Mouse (Mus musculus): ENCODE data around the gene Chl1. TPM values are rescaled to one million over a fixed set of nuclear protein-coding genes. Genes with fewer than 3 reads are reported as not detected.

Chl1 gene
- polyA plus RNA-seq, 1 experiment from 2014 or later = 4.3 TPM

DNA sequence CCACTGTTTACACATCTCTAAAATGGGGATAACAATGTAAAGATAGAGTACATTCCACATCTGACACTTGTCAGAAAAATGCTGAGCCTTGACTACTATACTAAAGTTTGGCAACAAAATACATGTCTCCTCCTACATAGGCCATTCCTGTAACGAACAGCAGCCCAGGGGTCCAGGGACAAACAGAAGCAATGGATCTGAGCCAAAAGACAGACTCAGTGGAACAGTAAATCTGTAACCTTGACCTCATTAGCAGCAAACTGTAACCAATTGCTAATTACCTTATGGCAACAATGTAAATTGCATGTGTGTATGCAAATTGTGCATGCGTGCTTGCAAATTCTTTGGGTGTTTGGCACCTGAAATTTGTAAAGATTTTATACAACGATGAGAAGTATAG is 100.3 kb downstream of the Chl1 start:
- Histone ChIP-seq H3K9ac (ENCODE audit: low read length) (no peak overlapping the region), H3K36me3 (ENCODE audit: control insufficient read depth, insufficient read depth, low read length) (no peaks in the 10 kb centered on the region), H3K27me3 (replicated peaks; ENCODE audit: control insufficient read depth, insufficient read depth, low read length) (no peaks in the 10 kb centered on the region), H3K4me1 (replicated peaks; ENCODE audit: control insufficient read depth, insufficient read depth, low read length) (no peaks in the 10 kb centered on the region), H3K4me3 (ENCODE audit: low read depth, low read length) (no peak overlapping the region), H3K27ac (ENCODE audit: low read depth) (no peak overlapping the region), H3K4me2 (ENCODE audit: low read length) (no peak overlapping the region), H3K9me3 (ENCODE audit: control insufficient read depth, low read length) (no peaks in the 10 kb centered on the region)
- no peak for DNase-seq (ENCODE audit: low spot score)
- 90% methylated on average over 3 of the region's 3 CpGs for WGBS
- ATAC-seq (replicated peaks; ENCODE audit: low FRiP score, low TSS enrichment, low read depth) = no peak

DNA sequence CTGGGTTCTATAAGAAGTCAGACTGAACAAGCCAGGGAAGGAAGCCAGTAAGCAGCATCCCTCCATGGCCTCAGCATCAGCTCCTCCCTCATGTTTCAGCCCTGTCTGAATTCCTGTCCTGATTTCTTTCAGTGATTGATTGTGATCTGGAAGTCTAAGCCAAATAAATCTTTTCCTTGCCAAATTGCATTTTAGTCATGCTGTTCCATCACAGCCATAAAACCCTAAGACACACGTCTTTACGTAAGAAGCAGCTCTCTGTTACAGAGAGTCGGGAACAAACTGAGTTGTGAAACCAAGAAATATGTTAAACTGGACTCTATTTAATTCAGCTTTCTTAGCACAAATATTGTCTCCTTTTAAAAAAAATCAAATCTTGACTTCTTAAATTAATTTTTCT is 102.2 kb downstream of the Chl1 start:
- H3K4me1 ChIP-seq (replicated peaks; ENCODE audit: control insufficient read depth, insufficient read depth, low read length) = no peaks in the 10 kb centered on the region
- no peak for ATAC-seq (replicated peaks; ENCODE audit: low FRiP score, low TSS enrichment, low read depth)
- no peaks in the 10 kb centered on the region for H3K9me3 ChIP-seq (ENCODE audit: control insufficient read depth, low read length)
- 68% methylated on average over 3 of the region's 3 CpGs for WGBS
- H3K27ac ChIP-seq (ENCODE audit: low read depth) = no peak overlapping the region
- no peaks in the 10 kb centered on the region for H3K36me3 ChIP-seq (ENCODE audit: control insufficient read depth, insufficient read depth, low read length)
- H3K4me2 ChIP-seq (ENCODE audit: low read length) = no peak overlapping the region
- no peak overlapping the region for H3K4me3 ChIP-seq (ENCODE audit: low read depth, low read length)
- H3K27me3 ChIP-seq (replicated peaks; ENCODE audit: control insufficient read depth, insufficient read depth, low read length) = no peaks in the 10 kb centered on the region
- no peak for DNase-seq (ENCODE audit: low spot score)
- H3K9ac ChIP-seq (ENCODE audit: low read length) = no peak overlapping the region

DNA sequence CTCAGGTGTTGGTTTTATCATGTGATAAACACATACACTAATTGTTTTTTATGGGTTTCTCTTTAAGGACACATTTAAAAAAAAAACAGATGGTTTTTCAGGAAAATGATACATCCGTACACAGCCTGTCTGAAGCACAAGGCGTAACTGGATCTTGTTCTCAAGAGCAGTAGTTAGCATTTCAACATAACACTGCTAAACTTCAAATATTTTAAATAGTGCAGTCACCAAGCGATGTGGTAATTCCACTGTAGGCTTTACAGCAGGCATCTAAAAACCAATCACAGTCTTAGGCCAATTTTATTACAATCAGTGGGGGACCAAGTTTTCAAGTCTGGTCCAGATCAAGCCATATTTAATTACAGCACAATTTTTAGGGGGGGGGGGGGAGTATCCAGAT is 103.3 kb downstream of the Chl1 start:
- no peaks in the 10 kb centered on the region for H3K27me3 ChIP-seq (replicated peaks; ENCODE audit: control insufficient read depth, insufficient read depth, low read length)
- H3K27ac ChIP-seq (ENCODE audit: low read depth) = no peak overlapping the region
- WGBS = 73% methylated on average over 3 of the region's 3 CpGs
- H3K9ac ChIP-seq (ENCODE audit: low read length) = no peak overlapping the region
- H3K4me1 ChIP-seq (replicated peaks; ENCODE audit: control insufficient read depth, insufficient read depth, low read length) = no peaks in the 10 kb centered on the region
- DNase-seq (ENCODE audit: low spot score) (no peak), ATAC-seq (replicated peaks; ENCODE audit: low FRiP score, low TSS enrichment, low read depth) (no peak)
- no peaks in the 10 kb centered on the region for H3K9me3 ChIP-seq (ENCODE audit: control insufficient read depth, low read length)
- no peak overlapping the region for H3K4me3 ChIP-seq (ENCODE audit: low read depth, low read length)
- no peaks in the 10 kb centered on the region for H3K36me3 ChIP-seq (ENCODE audit: control insufficient read depth, insufficient read depth, low read length)
- H3K4me2 ChIP-seq (ENCODE audit: low read length) = no peak overlapping the region

DNA sequence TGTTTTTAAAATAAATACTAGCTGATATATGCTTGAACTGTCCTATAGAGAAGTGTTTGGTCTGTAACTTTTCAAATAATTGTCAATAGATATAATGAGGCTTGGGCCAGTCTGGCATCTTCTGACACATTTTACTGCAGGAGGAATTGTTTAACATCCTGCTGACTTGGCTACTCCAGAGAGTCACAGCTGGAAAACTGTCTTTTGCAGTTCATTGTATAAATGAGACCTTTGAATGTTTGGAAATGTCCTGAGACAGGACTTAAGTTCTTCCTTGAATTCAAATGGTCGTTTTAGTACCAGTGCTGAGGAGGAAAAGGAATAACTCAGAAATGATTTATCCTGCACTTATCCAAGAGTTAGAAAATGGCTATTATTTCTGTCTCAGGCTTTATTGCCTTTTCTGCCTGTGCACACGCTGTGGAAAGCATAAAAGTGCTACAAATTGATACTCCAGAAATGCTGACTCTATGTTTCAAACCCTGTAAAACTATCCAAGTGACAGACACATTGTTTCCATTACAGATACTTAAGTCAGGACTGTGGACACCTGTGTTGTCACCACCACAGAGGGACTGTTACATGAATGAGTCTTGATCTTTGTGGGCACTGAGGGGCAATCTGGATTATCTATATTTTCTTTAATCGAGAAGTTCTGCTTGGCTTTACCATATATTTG is 105.7 kb downstream of the Chl1 start:
- DNase-seq (ENCODE audit: low spot score) (no peak), ATAC-seq (replicated peaks; ENCODE audit: low FRiP score, low TSS enrichment, low read depth) (no peak)
- 39% methylated on average over 3 of the region's 3 CpGs for WGBS
- Histone ChIP-seq H3K4me1 (replicated peaks; ENCODE audit: control insufficient read depth, insufficient read depth, low read length) (no peaks in the 10 kb centered on the region), H3K27me3 (replicated peaks; ENCODE audit: control insufficient read depth, insufficient read depth, low read length) (no peaks in the 10 kb centered on the region), H3K36me3 (ENCODE audit: control insufficient read depth, insufficient read depth, low read length) (no peaks in the 10 kb centered on the region), H3K9ac (ENCODE audit: low read length) (no peak overlapping the region), H3K9me3 (ENCODE audit: control insufficient read depth, low read length) (no peaks in the 10 kb centered on the region), H3K4me3 (ENCODE audit: low read depth, low read length) (no peak overlapping the region), H3K4me2 (ENCODE audit: low read length) (no peak overlapping the region), H3K27ac (ENCODE audit: low read depth) (no peak overlapping the region)

DNA sequence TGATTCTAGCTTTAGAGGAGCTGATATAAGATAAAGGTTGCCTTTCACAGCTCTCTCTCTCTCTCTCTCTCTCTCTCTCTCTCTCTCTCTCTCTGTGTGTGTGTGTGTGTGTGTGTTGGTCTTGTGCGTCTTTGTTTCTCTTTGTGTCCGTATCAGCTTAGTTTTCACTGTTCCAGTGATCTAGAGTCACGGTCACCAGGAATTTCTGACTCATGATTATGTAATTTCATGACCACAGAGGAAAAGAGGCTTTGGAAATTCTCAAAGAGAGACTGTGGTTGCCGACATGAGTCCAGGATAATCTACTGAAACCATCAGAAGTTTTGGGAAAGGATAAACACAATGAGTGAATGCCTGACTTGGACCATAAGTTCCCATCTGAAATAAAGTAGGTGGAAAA is 110.5 kb downstream of the Chl1 start:
- Histone ChIP-seq H3K4me2 (ENCODE audit: low read length) (no peak overlapping the region), H3K4me3 (ENCODE audit: low read depth, low read length) (no peak overlapping the region), H3K27me3 (replicated peaks; ENCODE audit: control insufficient read depth, insufficient read depth, low read length) (no peaks in the 10 kb centered on the region), H3K4me1 (replicated peaks; ENCODE audit: control insufficient read depth, insufficient read depth, low read length) (no peaks in the 10 kb centered on the region), H3K27ac (ENCODE audit: low read depth) (no peak overlapping the region), H3K36me3 (ENCODE audit: control insufficient read depth, insufficient read depth, low read length) (no peaks in the 10 kb centered on the region), H3K9me3 (ENCODE audit: control insufficient read depth, low read length) (no peaks in the 10 kb centered on the region), H3K9ac (ENCODE audit: low read length) (no peak overlapping the region)
- DNase-seq (ENCODE audit: low spot score) = no peak
- no peak for ATAC-seq (replicated peaks; ENCODE audit: low FRiP score, low TSS enrichment, low read depth)
- WGBS = 61% methylated on average over 4 of the region's 4 CpGs

DNA sequence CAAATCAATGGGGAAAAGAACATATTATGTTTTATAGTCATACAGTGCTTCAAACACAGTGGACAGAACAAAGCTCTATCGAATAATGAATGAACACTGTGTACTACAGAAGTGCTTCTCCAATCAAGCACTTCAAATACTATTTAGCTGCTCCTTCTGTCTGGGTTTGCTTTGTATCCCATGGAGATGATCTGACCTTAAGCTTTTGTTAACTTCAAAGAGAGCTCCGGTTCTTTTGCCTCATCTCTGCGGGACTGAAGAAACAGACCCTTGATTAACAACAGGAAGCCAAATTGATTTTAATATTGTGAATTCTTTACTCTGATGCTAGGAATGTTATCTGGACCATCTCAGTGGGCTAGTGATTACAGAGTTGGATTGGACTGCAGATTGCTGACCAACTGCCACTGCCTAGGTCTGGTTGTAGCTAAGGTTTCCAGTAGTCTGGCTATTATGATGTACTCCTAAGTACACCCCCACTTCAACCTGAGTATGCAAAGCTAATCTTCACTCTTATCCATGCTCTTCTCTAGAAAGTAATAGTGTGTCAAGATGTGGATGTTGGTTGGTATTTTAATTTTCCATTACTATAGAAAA is 111.8 kb downstream of the Chl1 start:
- Histone ChIP-seq H3K4me1 (replicated peaks; ENCODE audit: control insufficient read depth, insufficient read depth, low read length) (no peaks in the 10 kb centered on the region), H3K9ac (ENCODE audit: low read length) (no peak overlapping the region), H3K36me3 (ENCODE audit: control insufficient read depth, insufficient read depth, low read length) (no peaks in the 10 kb centered on the region), H3K27ac (ENCODE audit: low read depth) (no peak overlapping the region), H3K4me2 (ENCODE audit: low read length) (no peak overlapping the region), H3K27me3 (replicated peaks; ENCODE audit: control insufficient read depth, insufficient read depth, low read length) (no peaks in the 10 kb centered on the region), H3K9me3 (ENCODE audit: control insufficient read depth, low read length) (no peaks in the 10 kb centered on the region), H3K4me3 (ENCODE audit: low read depth, low read length) (no peak overlapping the region)
- DNase-seq (ENCODE audit: low spot score) (no peak), ATAC-seq (replicated peaks; ENCODE audit: low FRiP score, low TSS enrichment, low read depth) (no peak)
- 64% methylated on average over 3 of the region's 3 CpGs for WGBS

DNA sequence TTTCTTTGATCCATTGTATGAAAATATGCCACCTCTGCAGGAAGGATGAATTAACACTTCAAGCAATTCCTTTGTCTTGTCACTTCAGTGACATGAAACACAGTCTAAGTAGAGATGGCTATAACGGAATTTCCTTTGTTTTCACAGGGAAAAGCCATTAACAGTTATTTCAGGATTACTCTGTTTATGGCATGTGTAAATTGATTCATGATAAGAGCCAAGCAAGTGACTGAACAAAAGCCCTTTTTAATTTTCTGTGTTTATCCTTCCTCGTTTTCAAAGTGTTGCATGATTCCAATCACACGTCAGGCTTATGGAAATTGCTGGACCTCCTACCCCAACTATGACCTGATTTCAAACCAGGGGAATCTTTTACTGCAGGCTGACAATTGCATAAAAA is 122.5 kb downstream of the Chl1 start:
- Histone ChIP-seq H3K36me3 (ENCODE audit: control insufficient read depth, insufficient read depth, low read length) (no peaks in the 10 kb centered on the region), H3K4me1 (replicated peaks; ENCODE audit: control insufficient read depth, insufficient read depth, low read length) (no peaks in the 10 kb centered on the region), H3K9me3 (ENCODE audit: control insufficient read depth, low read length) (no peaks in the 10 kb centered on the region), H3K27me3 (replicated peaks; ENCODE audit: control insufficient read depth, insufficient read depth, low read length) (no peaks in the 10 kb centered on the region), H3K4me2 (ENCODE audit: low read length) (no peak overlapping the region), H3K9ac (ENCODE audit: low read length) (no peak overlapping the region), H3K27ac (ENCODE audit: low read depth) (no peak overlapping the region), H3K4me3 (ENCODE audit: low read depth, low read length) (no peak overlapping the region)
- DNase-seq (ENCODE audit: low spot score) (no peak), ATAC-seq (replicated peaks; ENCODE audit: low FRiP score, low TSS enrichment, low read depth) (no peak)
- WGBS = 28% methylated on average over 3 of the region's 3 CpGs

DNA sequence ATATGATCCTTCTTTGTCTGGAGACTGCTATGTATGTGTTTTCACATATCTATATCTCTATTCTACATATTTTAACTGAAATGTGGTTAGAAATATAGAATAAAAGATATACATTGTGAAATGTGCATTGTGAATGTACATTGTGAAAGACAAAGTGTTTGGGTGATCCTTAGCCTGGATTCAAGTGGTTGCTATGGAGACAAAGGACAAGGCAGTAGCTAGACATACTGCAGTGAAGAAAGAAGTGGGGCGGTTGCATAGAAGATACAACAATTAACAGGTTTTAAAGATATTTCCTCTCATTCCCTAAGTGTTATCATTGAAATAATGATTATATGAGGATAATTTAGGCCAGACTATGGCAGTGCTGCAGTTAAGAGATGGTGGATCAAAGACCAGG is 146.4 kb downstream of the Chl1 start:
- 72% methylated on average over 1 of the region's 1 CpGs for WGBS
- Histone ChIP-seq H3K4me2 (ENCODE audit: low read length) (no peak overlapping the region), H3K4me1 (replicated peaks; ENCODE audit: control insufficient read depth, insufficient read depth, low read length) (no peaks in the 10 kb centered on the region), H3K4me3 (ENCODE audit: low read depth, low read length) (no peak overlapping the region), H3K36me3 (ENCODE audit: control insufficient read depth, insufficient read depth, low read length) (no peaks in the 10 kb centered on the region), H3K9me3 (ENCODE audit: control insufficient read depth, low read length) (no peaks in the 10 kb centered on the region), H3K9ac (ENCODE audit: low read length) (no peak overlapping the region), H3K27ac (ENCODE audit: low read depth) (no peak overlapping the region), H3K27me3 (replicated peaks; ENCODE audit: control insufficient read depth, insufficient read depth, low read length) (no peaks in the 10 kb centered on the region)
- ATAC-seq (replicated peaks; ENCODE audit: low FRiP score, low TSS enrichment, low read depth) = no peak
- no peak for DNase-seq (ENCODE audit: low spot score)

DNA sequence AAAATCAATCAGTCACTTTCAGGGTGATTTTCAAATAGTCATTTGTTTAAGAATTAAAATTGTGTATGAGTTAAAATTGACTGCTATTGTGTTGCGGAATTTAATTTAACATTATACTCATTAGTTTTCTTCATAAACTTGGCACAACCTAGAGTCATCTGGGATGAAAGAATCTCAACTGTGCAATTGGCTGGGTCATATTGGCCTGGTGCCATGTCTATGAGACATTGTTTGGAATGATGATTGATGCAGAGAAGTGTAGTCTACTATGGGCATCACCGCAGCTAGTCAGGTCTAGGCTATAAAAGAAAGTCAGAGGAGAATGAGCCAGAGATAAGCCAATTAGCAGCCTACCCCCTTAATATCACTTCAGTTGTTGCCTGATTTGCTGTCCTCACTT is 148.8 kb downstream of the Chl1 start:
- DNase-seq (ENCODE audit: low spot score) = no peak
- 95% methylated on average over 2 of the region's 2 CpGs for WGBS
- Histone ChIP-seq H3K36me3 (ENCODE audit: control insufficient read depth, insufficient read depth, low read length) (no peaks in the 10 kb centered on the region), H3K4me2 (ENCODE audit: low read length) (no peak overlapping the region), H3K9ac (ENCODE audit: low read length) (no peak overlapping the region), H3K9me3 (ENCODE audit: control insufficient read depth, low read length) (no peaks in the 10 kb centered on the region), H3K4me1 (replicated peaks; ENCODE audit: control insufficient read depth, insufficient read depth, low read length) (no peaks in the 10 kb centered on the region), H3K27me3 (replicated peaks; ENCODE audit: control insufficient read depth, insufficient read depth, low read length) (no peaks in the 10 kb centered on the region), H3K27ac (ENCODE audit: low read depth) (no peak overlapping the region), H3K4me3 (ENCODE audit: low read depth, low read length) (no peak overlapping the region)
- ATAC-seq (replicated peaks; ENCODE audit: low FRiP score, low TSS enrichment, low read depth) = no peak

Data from intestine, embryonic 14.5 days (tissue).